Mouse (Mus musculus) retina, embryonic 14.5 days (tissue): ENCODE measurements around the gene Lrrc61.
A peak's percentile ranks its signal among the peaks of the same experiment; 100 is the strongest.

Experiments used
- DNase-seq: peaks from one replicate; pipeline ENCODE4 v3.0.0-alpha.2; 2015; ENCODE audit warnings: low spot score

Lrrc61 gene

DNA sequence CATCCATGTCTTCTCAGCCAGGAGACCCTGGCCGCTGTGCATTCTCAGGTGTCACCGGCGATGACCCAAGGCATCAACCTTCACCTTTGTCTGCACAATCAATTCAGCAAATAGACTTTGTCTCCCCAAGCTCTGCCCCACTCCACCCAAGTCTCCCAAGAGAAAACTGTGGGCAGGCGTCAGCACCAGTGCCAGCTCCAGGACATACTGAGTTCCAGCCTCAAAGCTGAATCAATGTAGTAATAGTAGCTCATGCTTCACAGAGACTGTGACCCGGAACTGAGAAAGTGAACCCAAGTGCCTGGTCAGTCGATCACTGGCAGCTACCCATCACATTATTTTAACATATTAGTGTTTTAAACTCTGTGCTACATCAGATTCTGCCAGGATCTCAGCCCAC, 6.3 kb upstream of the Lrrc61 start:
- no peak for DNase-seq

DNA sequence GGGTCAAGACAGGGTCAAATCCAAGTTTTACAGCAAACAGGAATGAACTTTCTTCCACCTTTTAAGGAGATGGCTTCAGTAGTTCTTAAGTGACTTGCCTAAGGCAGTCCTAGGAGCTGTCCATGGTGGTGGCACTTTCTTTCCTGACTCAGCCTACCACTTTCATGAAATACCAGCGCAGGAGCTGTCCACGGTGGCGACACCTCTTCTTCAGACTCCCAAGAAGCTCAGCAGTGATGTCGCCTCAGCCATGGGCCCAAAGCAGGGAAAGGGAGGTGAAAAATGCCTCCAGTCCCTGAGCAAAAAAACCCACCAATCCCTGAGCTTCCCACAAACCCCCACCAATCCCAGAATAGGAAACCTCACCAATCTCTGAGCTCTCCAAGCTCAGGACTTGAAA, 1.7 kb upstream of the Lrrc61 start:
- DNase-seq: no peak

DNA sequence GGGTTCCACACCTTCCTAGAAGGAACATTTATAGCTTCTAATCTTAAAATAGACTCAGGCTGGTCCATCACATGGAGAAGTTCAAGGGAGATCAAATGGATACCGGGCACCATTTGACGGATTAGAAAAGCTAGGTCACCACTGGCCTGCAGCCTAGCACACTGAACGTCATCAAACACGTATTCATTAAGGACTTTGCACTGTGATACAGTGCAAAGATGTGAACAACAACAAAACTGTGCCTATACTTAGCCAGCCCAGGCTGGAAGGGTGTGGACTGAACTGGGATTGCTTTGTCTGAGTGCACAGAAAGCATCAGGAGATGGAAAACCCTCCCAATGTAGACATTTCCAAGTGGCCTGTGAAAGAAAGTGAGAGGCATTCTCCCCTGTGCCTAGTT, 777 bp upstream of the Lrrc61 start:
- DNase-seq: no peak

DNA sequence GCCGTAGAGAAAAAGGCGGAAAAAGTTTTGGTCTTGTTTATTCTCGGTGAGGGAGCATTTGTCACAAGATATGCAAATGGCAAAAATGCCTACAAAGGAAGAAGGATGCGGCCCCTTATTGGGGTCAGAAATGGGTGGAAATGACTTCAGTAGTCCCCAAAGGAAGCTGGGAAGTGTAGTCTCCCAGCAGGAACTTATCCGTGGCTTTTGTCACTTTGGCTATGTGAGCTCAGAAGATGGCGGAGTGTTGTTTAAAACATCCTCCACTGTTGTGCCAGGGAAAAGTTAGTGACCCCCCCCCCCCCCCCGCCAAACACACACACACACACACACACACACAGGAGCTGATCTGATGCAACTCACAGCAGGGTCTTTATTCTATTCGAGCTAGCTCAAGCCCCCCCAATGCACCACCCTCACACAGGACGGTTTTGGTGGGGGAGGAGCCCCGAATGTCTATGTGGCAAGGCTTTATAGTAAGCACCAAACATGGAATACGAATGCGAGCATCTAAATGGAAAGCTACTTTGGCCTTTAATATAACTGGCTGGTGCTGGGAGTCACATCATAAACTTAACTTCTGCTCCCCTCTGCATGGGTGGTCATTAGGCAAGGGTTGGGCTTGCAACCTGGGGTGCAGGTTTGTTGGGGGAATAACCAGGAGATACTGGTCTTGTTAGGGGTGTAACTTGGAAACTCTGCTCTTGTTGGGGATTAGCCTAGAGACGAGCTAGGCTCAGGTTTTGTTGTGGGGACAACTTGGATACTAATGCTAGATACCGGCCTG, 701 bp downstream of the Lrrc61 start:
- DNase-seq: peak; percentile 79

DNA sequence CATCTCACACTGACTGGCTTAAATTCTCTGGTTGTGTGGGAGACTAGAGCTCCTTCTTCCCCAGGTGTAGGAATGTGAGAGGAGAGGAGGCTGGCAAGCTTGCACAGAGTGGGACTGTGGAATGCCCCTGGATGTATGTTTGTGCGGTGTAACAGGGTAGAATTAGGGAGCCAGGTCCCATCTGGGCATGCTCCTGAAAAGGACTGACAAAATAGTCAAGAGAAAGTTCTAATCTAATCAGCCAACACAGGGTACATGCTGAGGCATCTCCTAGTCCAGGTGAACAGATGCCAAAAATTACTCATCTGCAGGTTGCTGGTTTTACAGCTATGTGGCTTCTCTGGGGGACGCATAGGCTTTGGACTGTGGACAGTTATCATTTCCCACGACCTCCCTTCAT, 1.4 kb downstream of the Lrrc61 start:
- DNase-seq: no peak

DNA sequence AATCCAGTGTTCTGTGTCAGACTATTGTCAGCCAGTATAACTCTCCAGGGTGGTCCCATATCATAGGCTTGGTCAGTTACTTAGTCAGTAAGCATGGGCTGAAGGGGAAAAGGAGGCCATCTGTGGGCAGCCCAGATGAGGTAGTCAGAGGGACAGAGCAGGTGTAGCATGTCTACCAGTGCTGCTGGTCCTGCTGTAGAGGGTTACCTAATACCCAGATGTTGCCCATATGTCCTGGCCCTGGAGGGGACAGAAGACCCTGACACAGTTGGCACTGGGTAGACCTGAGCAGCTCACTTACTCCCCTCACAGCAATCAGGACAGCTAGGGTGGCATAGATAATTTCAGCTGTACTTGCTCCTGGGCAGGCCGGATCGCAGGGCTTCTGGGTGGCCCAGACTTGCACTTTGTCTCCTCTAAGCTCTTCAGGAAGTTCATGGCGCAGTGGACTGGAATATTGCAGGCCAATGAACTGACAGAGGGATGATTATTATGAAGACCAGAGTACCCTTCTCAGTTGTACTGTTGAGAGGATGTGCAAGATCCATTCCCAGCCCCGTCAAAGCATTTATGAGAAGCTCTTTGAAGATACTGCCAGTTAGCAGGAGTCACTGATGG, 11.2 kb downstream of the Lrrc61 start:
- no peak for DNase-seq

DNA sequence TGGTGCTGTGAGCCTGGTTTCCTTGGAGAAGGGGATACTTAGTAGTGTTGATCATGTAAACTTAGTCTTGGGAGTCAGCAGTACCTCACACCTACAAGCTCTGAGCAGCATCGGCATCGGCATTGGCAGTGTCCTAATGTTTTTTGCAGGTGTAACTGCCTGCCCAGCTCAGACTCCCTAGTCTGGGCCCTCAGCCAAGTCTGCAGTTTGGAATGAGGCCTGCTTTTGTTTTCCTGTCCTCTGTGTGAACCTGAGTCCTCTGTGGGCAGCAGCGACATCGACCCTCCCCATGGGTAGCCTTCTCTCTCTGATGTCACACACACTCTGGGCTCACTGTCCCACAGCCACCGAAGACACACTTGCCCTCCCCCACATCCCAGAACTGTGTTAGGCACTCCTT, 11.7 kb downstream of the Lrrc61 start:
- no peak for DNase-seq

DNA sequence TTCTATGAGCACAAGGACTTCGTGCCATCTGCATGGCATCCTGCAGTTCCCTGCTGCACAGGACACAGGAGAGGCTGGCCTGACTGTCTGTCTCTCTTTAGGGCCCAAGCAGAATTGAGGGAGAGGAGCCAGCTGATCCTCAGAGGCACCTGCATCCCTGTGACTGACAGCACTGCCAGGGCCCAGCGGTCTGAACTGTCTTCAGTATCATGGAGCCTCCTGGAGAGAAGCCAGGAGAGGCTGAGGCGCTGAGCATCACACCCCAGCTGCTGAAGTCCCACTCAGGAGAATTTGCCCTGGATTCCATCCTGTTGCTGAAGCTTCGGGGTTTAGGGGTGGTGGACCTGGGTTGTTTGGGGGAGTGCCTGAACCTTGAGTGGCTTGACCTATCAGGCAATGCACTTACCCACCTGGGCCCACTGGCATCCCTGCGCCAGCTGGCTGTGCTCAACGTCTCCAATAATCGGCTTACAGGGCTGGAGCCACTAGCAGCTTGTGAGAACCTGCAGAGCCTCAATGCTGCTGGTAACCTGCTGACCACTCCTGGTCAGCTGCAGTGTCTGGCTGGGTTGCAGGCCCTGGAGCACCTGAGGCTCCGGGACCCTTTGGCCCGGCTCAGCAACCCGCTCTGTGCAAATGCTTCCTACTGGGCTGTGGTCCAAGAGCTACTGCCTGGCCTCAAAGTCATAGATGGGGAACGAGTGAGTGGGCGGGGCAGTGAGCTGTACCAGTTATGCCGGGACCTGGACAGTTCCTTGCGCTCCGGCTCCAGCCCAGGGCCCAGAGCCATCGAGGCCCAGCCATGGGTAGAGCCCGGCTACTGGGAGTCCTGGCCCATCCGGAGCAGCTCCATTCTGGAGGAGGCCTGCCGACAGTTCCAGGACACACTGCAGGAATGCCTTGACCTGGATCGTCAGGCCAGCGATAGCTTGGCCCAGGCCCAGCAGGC, 13.7 kb downstream of the Lrrc61 start:
- DNase-seq: no peak

DNA sequence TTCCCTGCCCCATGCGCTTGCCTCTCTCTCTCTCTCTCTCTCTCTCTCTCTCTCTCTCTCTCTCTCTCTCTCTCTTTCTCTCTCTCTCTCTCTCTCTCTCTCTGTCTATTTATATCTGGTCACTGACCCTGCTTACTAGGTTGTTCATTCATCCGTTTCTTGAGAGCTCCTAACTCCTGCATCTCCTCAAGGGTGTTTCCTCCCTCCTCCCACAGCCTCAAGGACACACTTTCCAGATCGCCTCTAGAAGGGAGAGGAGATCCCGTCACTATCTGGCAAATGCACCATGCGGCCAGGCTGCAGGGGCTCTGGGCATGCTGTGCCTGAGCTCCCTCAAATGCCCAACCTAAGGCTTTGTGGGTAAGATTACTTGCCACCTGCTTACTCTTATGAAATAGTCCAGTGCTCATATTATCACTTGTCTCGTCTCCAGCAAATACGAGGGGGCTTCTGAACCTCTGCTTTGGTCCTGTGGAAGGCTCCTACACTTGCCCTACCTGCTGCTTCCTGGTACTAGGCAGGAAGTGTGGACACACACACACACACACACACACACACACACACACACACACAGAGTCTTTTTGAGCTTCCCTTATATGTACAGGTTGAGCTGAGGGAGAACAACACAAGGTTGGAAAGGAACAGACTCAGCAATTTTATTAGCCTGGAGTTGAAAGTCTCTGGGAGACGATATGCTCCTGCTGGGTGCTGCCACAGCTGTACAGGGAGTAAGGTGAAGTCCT, 14.6 kb downstream of the Lrrc61 start:
- no peak for DNase-seq

DNA sequence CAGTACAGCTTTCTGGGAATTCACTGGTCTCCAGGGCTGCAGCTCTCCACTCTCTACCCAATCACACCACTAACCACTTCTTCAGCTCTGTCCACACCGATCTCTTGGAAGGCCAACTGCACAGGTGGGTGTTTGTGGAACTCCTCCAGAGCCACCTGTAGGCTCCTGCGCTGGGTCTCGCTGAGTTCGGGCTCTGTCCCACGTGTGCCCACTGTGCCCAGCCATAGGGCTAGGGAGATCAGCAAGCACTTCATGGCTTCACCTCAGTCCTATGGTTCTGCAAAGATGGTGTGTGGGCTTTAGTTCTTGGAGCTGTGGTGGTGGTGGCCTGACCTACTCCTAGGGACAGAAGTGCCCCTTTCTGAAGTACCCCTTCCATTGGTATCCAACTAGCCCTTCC, 17.4 kb downstream of the Lrrc61 start:
- DNase-seq: no peak

DNA sequence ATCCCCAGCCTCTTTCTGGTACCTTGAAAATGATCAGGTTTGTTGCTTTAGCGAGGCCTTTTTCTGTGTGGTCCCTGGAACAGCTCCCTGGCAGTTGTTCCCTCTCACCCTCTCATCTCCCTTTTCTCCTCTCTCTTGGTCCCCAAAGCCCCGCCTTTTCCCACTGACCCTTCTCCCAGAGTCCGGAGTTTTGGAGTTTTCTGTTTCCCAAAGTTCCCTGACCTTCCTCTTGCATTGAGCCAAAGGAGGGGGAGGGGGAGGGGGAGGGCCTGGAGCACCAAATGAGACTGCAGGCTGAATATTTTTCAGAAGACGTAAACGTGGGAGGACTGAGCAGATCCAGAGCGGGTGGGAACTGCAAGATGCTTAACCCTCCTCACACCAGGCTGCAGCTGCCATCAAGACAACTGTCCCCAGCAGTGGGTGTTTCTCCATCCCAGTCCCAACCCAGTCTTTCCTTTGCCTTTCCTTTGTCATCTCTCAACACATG, 18.0 kb downstream of the Lrrc61 start, which contains the start of gene Rarres2:
Gene Rarres2, minus strand, starts transcription at position 218 of the 490 bp plus-strand sequence.
- no peak for DNase-seq

DNA sequence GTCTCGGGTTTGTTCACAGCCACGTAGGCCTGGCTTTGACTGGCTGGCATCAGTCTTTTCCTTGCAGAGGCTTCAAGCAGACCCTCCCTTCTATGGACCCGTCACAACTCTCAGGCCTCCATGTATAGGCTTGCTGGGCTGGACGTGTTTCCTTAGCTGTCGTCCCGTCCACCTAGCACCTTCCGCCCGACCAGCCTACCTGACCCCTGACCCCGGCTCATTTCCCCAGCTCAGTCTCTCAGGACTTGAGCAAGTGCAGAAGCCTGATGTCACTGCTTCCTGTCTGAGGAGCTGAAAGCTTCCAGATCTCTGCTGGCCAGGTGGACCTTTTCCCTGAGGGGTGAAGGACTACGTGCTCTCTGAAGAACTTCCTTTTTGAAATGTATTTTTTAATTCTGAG, 18.7 kb downstream of the Lrrc61 start:
- no peak for DNase-seq

DNA sequence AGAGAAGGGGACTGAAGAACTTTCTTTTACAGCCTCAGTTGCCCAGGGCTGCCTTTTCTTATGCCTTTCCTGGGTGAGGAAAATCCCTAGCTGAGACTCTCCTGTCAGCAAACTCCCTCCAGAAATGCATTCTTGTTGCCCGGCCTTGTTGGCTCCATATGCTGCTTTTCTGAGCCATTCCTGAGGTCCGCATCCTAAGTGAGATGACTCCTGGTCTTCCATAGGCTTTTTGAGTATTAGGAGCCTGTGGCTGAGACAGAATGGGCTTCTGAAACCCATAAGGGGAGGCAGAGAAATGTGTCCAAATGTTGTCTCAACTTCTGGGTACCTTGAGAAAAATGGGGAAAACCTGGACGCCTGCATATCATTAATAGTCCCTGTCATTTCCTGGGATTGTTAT, 19.4 kb downstream of the Lrrc61 start:
- no peak for DNase-seq

DNA sequence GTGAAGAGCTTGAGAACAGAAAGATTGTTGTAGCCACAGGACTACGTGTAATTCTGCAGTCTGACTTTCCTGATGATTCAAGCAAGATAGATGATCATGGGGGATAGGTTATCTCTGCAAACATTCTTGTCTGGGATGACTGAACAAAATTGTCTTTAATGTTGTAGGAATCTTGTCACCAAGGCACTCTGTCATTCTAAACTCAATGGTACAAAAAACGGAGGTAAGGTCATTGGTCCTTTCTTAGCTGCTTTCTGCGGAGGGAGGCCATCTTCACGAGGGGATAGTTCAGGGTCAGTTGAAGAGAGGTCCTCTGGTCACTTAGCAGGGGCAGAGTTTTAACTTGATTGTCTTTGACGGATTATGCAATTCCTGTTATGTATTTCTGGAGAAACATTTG, 24.1 kb downstream of the Lrrc61 start:
- no peak for DNase-seq

DNA sequence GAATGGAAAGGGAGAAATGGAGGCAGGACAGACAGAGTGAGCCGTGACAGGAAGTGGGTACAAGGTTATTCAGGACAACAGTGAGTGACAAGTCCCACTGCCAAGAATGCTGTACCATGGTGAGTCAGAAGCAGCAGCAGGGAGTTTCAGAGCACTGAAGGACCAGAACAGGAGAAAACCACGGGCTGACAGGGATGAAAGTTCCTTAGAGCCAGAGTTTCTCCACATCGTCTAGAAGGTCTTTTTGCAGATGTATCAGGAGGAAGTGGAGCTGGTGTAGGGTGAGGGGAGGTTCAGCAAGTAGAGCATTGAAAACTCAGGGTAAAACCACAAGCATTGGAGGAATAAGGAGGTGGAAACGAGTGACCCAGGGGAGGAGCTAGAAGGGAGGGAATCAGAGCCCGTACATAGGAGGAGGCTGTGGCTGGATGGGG, 24.6 kb downstream of the Lrrc61 start:
- DNase-seq: no peak

DNA sequence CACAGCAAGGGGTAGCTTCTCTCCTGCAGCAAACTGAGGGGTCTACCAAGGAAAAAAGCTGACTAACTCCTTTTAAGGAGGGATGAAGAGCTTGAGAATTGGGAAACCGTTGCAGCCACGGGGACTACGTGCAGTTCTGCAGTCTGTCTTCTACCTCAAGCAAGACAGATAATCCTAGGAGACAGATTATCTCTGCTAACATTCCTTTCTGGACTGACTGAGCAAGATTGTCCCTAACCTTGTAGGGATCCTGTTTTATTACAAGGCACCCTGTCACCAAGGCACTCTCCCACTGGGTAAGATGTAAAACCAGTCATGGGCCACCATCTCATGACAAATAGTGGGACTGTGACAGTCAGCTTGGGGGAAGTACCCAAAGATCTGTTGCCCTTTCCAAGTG, 26.7 kb downstream of the Lrrc61 start:
- no peak for DNase-seq

DNA sequence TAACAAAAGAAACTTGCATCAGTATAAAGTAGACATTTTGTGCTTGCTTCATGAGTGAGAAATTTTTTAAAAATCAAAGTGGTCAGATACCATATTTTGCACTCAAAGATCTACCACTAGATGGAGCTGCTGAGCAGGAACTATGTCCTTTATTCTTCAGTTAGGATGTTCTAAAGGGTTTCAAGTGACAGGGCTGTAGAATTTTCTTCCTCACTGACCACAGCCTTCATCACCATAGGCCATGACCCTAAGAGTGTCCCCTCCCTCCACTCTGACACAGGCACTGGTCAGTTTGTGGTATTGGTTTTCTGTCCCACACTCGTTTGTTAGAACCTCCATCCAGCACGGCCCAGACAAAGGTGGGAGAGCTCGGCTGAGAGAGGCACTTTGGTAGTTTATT, 27.4 kb downstream of the Lrrc61 start:
- DNase-seq: peak; percentile 88

DNA sequence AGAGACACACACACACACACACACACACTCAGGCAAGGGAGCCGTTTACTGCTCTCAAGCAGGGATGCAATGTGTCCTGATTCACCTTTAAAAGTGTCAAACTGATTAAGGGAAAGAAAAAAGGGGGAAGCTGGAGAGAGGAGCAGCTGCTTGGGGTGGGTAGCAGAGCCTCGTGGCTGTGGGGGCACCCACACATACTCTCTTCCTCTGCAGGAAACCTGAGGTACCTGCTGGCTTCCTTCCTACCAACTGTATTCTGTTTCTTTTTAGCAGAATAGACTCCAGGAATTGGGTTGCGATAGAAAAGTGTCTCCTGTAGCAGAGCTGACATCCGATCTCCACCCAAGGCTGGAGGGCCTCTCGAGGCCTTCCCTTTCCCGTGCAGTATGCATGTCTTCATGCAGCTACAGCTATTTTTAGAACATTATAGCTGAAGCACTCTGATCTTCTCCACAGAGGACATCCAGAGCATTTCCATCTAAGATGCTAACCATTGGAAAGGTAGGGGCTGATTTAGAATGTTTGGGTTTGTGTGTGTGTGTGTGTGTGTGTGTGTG, 34.7 kb downstream of the Lrrc61 start, which contains the start of gene Gm45021:
Gene Gm45021, plus strand, starts transcription at position 417 of the 557 bp plus-strand sequence.
- no peak for DNase-seq

DNA sequence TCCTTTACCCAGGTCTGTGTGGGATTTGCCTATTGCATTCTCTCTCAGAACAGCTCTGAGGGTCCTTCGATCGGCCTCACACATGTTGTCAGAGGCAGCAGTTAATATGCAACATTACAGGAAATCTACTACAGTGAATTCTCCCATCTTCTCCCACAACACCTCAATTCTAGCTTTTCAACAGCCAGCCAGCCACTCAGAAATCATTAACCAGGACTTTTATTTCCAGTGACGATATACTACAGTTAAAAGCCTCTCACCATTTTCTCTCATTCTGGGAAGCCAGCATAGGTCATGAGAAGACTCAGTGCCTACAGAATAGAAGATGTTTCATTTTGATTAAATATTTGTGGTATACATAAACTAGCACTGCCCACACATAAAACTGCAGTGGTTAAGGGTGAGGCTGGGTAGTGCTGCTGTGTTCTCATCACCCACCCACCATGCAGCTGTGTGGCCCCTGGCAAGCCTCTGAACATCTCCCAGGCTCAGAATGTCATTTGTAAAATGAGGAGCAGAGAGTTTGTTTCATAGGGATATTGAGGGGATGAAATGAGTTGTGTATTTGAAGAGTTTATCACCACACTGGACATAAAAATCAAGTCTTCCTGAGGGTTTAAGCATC, 36.7 kb downstream of the Lrrc61 start:
- DNase-seq: no peak

DNA sequence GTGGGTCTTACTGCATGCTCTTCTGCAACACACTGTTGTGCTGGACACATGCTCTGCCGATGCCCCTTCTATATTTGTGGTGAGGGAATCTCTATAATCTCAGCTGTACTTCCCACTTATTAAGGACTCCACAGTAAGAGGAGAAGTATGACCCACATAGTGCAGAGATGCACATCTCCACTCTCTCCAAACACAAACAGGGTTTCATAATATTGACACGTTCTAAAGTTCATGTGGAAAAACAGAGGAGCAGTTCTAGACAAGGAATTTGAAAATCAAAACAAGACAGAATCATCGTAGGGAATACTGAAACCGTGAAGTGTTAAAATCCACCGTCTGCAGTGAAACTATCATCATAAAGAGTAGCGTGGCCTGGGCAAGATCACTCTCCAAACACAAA, 37.3 kb downstream of the Lrrc61 start:
- no peak for DNase-seq
